Mouse (Mus musculus) kidney, adult 2 months (tissue): ENCODE results near the gene Adpgk.

Experiments used
- CTCF ChIP-seq: fragments of 200-500 bp; conservative IDR thresholded peaks from 2 replicates; pipeline ENCODE4 v1.5.1; 2011; ENCODE audit warnings: low read depth, mild to moderate bottlenecking, control low read depth, low read length, moderate library complexity, mixed read lengths; ENCODE audit not compliant: insufficient read depth, insufficient read length
- POLR2A ChIP-seq: fragments of 200-500 bp; IDR thresholded peaks from one replicate; pipeline ENCODE4 v1.6.1; 2011; ENCODE audit warnings: low read depth, low read length, control low read depth

DNA sequence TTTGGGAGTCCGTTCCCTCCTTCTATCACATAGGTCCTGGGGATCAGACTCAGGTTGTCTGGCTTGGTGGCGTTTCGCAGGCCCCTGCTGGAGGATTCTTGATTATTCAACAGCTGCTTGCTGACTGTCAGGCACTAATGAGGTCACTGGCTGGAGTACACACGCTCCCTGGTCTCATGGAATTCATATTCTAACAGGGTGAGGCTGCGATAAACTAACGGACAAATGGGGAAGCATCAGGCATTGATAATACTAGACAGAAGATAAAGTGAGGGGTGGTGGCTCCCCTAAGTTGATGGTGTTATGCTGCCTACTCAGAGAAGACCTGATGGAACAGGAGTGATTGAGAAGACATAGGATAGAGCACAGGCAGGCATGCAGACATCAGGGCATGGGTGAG, 5.7 kb upstream of the Adpgk start:
- no peak for TF ChIP-seq CTCF
- TF ChIP-seq POLR2A = no peak
